Mouse (Mus musculus) liver, adult 2 months (tissue): ENCODE measurements around the gene Mecom.

Experiments
- CTCF ChIP-seq: fragments of 200-500 bp; IDR thresholded peaks from 2 replicates; pipeline ENCODE4 v1.5.1; 2011; ENCODE audit warnings: low read depth, low read length, control low read depth
- POLR2A ChIP-seq: fragments of 200-500 bp; IDR thresholded peaks from 2 replicates; pipeline ENCODE4 v1.6.1; 2011; ENCODE audit warnings: low read length, control low read depth; ENCODE audit not compliant: insufficient read depth; ENCODE audit errors: extremely low read depth

DNA sequence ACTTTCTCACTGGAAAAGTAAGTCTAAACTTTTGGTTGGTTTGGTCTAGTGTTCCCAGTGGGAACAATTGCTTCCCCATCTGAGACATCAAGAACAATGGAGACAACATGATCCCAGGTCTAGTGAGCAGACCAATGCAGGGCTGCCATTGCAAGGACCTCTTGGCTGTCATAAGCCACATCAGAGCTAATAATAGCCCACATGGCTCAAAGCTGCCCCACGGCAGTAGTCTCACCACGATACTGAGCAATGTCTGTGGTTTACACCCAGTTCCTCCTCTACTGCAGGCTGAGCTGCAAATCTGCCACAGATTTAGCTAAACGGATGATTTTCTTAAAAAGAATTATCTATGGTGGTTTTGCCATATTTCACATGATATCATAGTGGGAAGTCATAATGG, 455.9 kb downstream of the Mecom start:
- no peak for TF ChIP-seq CTCF
- TF ChIP-seq POLR2A = no peak
